Mouse (Mus musculus) midbrain, embryonic 10.5 days (tissue): ENCODE results near the gene Evl. TPM values are rescaled to one million over a fixed set of nuclear protein-coding genes. Genes with fewer than 3 reads are reported as not detected.

Experiments
- DNase-seq: peaks from one replicate; pipeline ENCODE4 v3.0.0-alpha.2; 2017; ENCODE audit warnings: low spot score
- H3K27ac ChIP-seq: fragments of 300-500 bp; sonication (generic); replicated peaks from 2 replicates; pipeline ENCODE4 v1.5.1; 2016; ENCODE audit warnings: mild to moderate bottlenecking
- H3K27me3 ChIP-seq: fragments of 300-500 bp; sonication (generic); 2 replicates; pipeline ENCODE4 v1.6.1; 2016; ENCODE audit warnings: low read depth, mild to moderate bottlenecking; ENCODE audit not compliant: poor library complexity, severe bottlenecking
- H3K36me3 ChIP-seq: fragments of 300-500 bp; sonication (generic); 2 replicates; pipeline ENCODE4 v1.6.1; 2016; ENCODE audit warnings: mild to moderate bottlenecking, moderate library complexity
- H3K4me1 ChIP-seq: fragments of 300-500 bp; sonication (generic); 2 replicates; pipeline ENCODE4 v1.6.1; 2016
- H3K4me3 ChIP-seq: fragments of 300-500 bp; sonication (generic); 2 replicates; pipeline ENCODE4 v1.5.1; 2016; ENCODE audit warnings: mild to moderate bottlenecking, moderate library complexity
- H3K9me3 ChIP-seq: fragments of 300-500 bp; sonication (generic); replicated peaks from 2 replicates; pipeline ENCODE4 v1.6.1; 2016; ENCODE audit warnings: mild to moderate bottlenecking
- WGBS: fragments of 180-500 bp; shearing (Covaris S2); methylation state at CpG from one replicate; pipeline ENCODE4 v1.1.7; 2016; 5-methylcytosine and 5-hydroxymethylcytosine counted together
- polyA plus RNA-seq: library from polyadenylated mRNA; unstranded; fragments of >200 nt; fragmentation: Nextera tagmentation; extraction: Ambion mirVana; gene quantifications from 2 replicates; pipeline ENCODE4 v1.2.1, GENCODE M21; 2016

Evl gene
- polyA plus RNA-seq, 1 experiment from 2014 or later, result 57.7 TPM

GRCm38 (mm10) chr12:108689167-108689566 lies 134.6 kb downstream of the Evl start:
- peaks cover 66% of the 10 kb centered on the region for H3K36me3 ChIP-seq
- 89% methylated on average over 9 of the region's 9 CpGs for WGBS
- no peaks in the 10 kb centered on the region for H3K27me3 ChIP-seq
- peaks cover 17% of the 10 kb centered on the region for H3K4me1 ChIP-seq
- DNase-seq, result no peak
- H3K9me3 ChIP-seq, result no peaks in the 10 kb centered on the region
- H3K4me3 ChIP-seq, result no peak overlapping the region
- H3K27ac ChIP-seq, result no peak overlapping the region

- no peaks in the 10 kb centered on the region for H3K9me3 ChIP-seq
- no peak for DNase-seq
- WGBS, result 80% methylated on average over 9 of the region's 9 CpGs
- H3K4me3 ChIP-seq, result no peak overlapping the region
- H3K36me3 ChIP-seq, result peaks cover 54% of the 10 kb centered on the region
- peaks cover 17% of the 10 kb centered on the region for H3K4me1 ChIP-seq
- H3K27ac ChIP-seq, result peak overlapping the region; percentile 10; the same call in 1 of the 2 replicates
- H3K27me3 ChIP-seq, result no peaks in the 10 kb centered on the region
These were observed 136.0 kb downstream of the Evl start for GRCm38 (mm10) chr12:108690529-108690928.

GRCm38 (mm10) chr12:108693592-108693991 lies 139.1 kb downstream of the Evl start:
- H3K9me3 ChIP-seq, result no peaks in the 10 kb centered on the region
- no peak overlapping the region; the same call in 1 of the 2 replicates for H3K27ac ChIP-seq
- 79% methylated on average over 2 of the region's 2 CpGs for WGBS

GRCm38 (mm10) chr12:108694223-108694622 lies 139.7 kb downstream of the Evl start:
- no peak for DNase-seq
- Histone ChIP-seq H3K36me3 (peaks cover 17% of the 10 kb centered on the region), H3K4me3 (no peak overlapping the region), H3K4me1 (peaks cover 13% of the 10 kb centered on the region), H3K9me3 (no peaks in the 10 kb centered on the region), H3K27me3 (no peaks in the 10 kb centered on the region), H3K27ac (no peak overlapping the region)
- 91% methylated on average over 1 of the region's 1 CpGs for WGBS

More at GRCm38 (mm10) chr12:108693592-108693991, 139.1 kb downstream of the Evl start:
- Histone ChIP-seq H3K27me3 (no peaks in the 10 kb centered on the region), H3K36me3 (peaks cover 23% of the 10 kb centered on the region), H3K4me3 (no peak overlapping the region), H3K4me1 (peaks cover 12% of the 10 kb centered on the region)
- no peak for DNase-seq

- H3K9me3 ChIP-seq, result no peaks in the 10 kb centered on the region
- no peak overlapping the region for H3K27ac ChIP-seq
- no peak overlapping the region for H3K4me3 ChIP-seq
- H3K27me3 ChIP-seq, result peaks cover 44% of the 10 kb centered on the region
- H3K36me3 ChIP-seq, result no peaks in the 10 kb centered on the region
- peaks cover 16% of the 10 kb centered on the region for H3K4me1 ChIP-seq
- DNase-seq, result no peak
- WGBS, result 80% methylated on average over 11 of the region's 11 CpGs
These were observed 144.4 kb downstream of the Evl start for GRCm38 (mm10) chr12:108698697-108699471.

GRCm38 (mm10) chr12:108699576-108699975 lies 145.1 kb downstream of the Evl start:
- no peak for DNase-seq
- Histone ChIP-seq H3K36me3 (no peaks in the 10 kb centered on the region), H3K27me3 (peaks cover 51% of the 10 kb centered on the region), H3K4me1 (peaks cover 16% of the 10 kb centered on the region), H3K4me3 (no peak overlapping the region), H3K9me3 (no peaks in the 10 kb centered on the region), H3K27ac (no peak overlapping the region)
- WGBS, result 87% methylated on average over 10 of the region's 10 CpGs

- no peaks in the 10 kb centered on the region for H3K9me3 ChIP-seq
These were observed 145.5 kb downstream of the Evl start for GRCm38 (mm10) chr12:108700037-108700436.

GRCm38 (mm10) chr12:108701221-108701620 lies 146.7 kb downstream of the Evl start:
- H3K27ac ChIP-seq, result no peak overlapping the region
- no peak for DNase-seq
- H3K4me3 ChIP-seq, result no peak overlapping the region
- H3K36me3 ChIP-seq, result no peaks in the 10 kb centered on the region
- peaks cover 16% of the 10 kb centered on the region for H3K4me1 ChIP-seq
- 70% methylated on average over 2 of the region's 2 CpGs for WGBS
- H3K27me3 ChIP-seq, result peaks cover 55% of the 10 kb centered on the region
- no peaks in the 10 kb centered on the region for H3K9me3 ChIP-seq

More at GRCm38 (mm10) chr12:108700037-108700436, 145.5 kb downstream of the Evl start:
- Histone ChIP-seq H3K27ac (no peak overlapping the region), H3K27me3 (peaks cover 55% of the 10 kb centered on the region), H3K4me3 (no peak overlapping the region), H3K4me1 (peaks cover 16% of the 10 kb centered on the region), H3K36me3 (no peaks in the 10 kb centered on the region)
- WGBS, result 77% methylated on average over 5 of the region's 5 CpGs
- no peak for DNase-seq

- DNase-seq, result no peak
- WGBS, result 1% methylated on average over 32 of the region's 32 CpGs
These were observed 147.7 kb downstream of the Evl start, which contains the start of gene Degs2 for GRCm38 (mm10) chr12:108702185-108702584. TSS of gene Degs2 (minus strand) at chr12:108702315.

GRCm38 (mm10) chr12:108705486-108705885 lies 151.0 kb downstream of the Evl start:
- H3K36me3 ChIP-seq, result no peaks in the 10 kb centered on the region
- no peak overlapping the region for H3K27ac ChIP-seq
- DNase-seq, result no peak
- no peak overlapping the region for H3K4me3 ChIP-seq
- no peaks in the 10 kb centered on the region for H3K9me3 ChIP-seq
- 93% methylated on average over 6 of the region's 6 CpGs for WGBS
- peaks cover 11% of the 10 kb centered on the region for H3K4me1 ChIP-seq
- peaks cover 46% of the 10 kb centered on the region for H3K27me3 ChIP-seq

More at GRCm38 (mm10) chr12:108702185-108702584, 147.7 kb downstream of the Evl start, which contains the start of gene Degs2:
- no peaks in the 10 kb centered on the region for H3K36me3 ChIP-seq
- peak within 1 kb of the TSS; percentile 48 for H3K4me3 ChIP-seq
- H3K27me3 ChIP-seq, result peaks cover 55% of the 10 kb centered on the region
- H3K27ac ChIP-seq, result no peak within 1 kb of the TSS
- peaks cover 16% of the 10 kb centered on the region for H3K4me1 ChIP-seq
- H3K9me3 ChIP-seq, result no peaks in the 10 kb centered on the region

- Histone ChIP-seq H3K4me1 (peaks cover 11% of the 10 kb centered on the region), H3K27ac (no peak overlapping the region), H3K36me3 (no peaks in the 10 kb centered on the region), H3K9me3 (no peaks in the 10 kb centered on the region), H3K27me3 (peaks cover 39% of the 10 kb centered on the region), H3K4me3 (no peak overlapping the region)
- WGBS, result 51% methylated on average over 7 of the region's 7 CpGs
- DNase-seq, result no peak
These were observed 151.6 kb downstream of the Evl start for GRCm38 (mm10) chr12:108706129-108706528.

GRCm38 (mm10) chr12:108709386-108709785 lies 154.9 kb downstream of the Evl start:
- Histone ChIP-seq H3K4me1 (no peaks in the 10 kb centered on the region), H3K36me3 (no peaks in the 10 kb centered on the region), H3K27me3 (peaks cover 7% of the 10 kb centered on the region; the same call in 1 of the 2 replicates), H3K27ac (no peak overlapping the region), H3K4me3 (no peak overlapping the region), H3K9me3 (no peaks in the 10 kb centered on the region)
- WGBS, result 88% methylated on average over 6 of the region's 6 CpGs
- DNase-seq, result no peak
